Mouse (Mus musculus): ENCODE measurements at regions not wholly inside any gene's neighbourhood (a gene's known extent, or its start where the extent isn't known, plus 50 kb on each side); places are given as distances from the start of the nearest gene placed in this dataset.

DNA sequence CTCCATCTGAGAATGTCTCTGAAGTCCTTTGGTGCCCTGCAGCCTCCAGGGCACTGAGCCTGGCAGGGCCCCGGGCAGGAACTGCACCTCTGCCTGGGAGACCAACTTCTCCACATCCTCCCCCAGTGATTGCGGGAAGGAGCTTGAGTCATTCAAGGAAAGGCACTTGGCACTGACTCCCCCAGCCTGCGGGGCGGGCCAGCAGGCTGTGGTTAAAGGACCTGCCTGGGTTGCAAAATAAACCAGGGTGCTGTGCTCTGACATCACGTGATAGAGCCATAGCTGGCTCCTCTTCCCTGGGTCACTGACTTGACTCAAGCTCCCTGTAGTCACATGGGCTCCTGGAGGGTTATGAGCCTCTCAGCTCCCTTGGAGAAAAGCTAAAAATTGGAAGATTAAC lies 108.5 kb downstream of the Gm826 start:
- Histone ChIP-seq H3K79me2 (replicated peaks; ENCODE audit: control insufficient read depth, extremely low read depth, insufficient read depth, poor library complexity, severe bottlenecking) (no peaks in the 10 kb centered on the region), H3K9me3 (replicated peaks; ENCODE audit: low read length) (no peaks in the 10 kb centered on the region), H3K9ac (ENCODE audit: insufficient read depth, low read depth) (no peak overlapping the region), H3K27ac (ENCODE audit: insufficient read depth, low read depth) (no peak overlapping the region), H3K4me3 (replicated peaks in 1 of 3; ENCODE audit: low read depth in 2 of 3, low read length in 2 of 3, poor library complexity in 1 of 3) (no peak overlapping the region), H3K4me2 (ENCODE audit: insufficient read depth, low read depth, poor library complexity, severe bottlenecking) (no peak overlapping the region), H3K27me3 (replicated peaks) (no peaks in the 10 kb centered on the region), H3K4me1 (ENCODE audit: control insufficient read depth in 1 of 2, insufficient read depth in 2 of 2) (peaks cover 5 to 30% of the 10 kb centered on the region in 2 experiments; a peak in 3 of 4 replicates), H3K36me3 (replicated peaks in 1 of 2; ENCODE audit: control insufficient read depth in 1 of 2, insufficient read depth in 1 of 2, low read length in 1 of 2) (no peaks in the 10 kb centered on the region)
- in situ Hi-C loops (cut with MboI; ENCODE audit: low pct_ligation_motif_present, low pct_unique_long_range_greater_than_20kb, low sequenced_read_pairs), result no loop called here
- dilution Hi-C loops (cut with MboI; ENCODE audit: extremely low pct_ligation_motif_present, extremely low pct_unique_long_range_greater_than_20kb, low sequenced_read_pairs), result no loop called here
- no peak for TF ChIP-seq MXI1 (IDR thresholded peaks at IDR 0.05; ENCODE audit: low read depth, low read length)
- TF ChIP-seq POLR2A (IDR thresholded peaks at IDR 0.05; ENCODE audit: low read depth, low read length), result no peak
- TF ChIP-seq ZMIZ1 (IDR thresholded peaks at IDR 0.05; ENCODE audit: low read depth, low read length), result no peak
- no peak for TF ChIP-seq E2F4 (IDR thresholded peaks at IDR 0.05; ENCODE audit: insufficient replicate concordance, low read depth, low read length)
- TF ChIP-seq MAX (IDR thresholded peaks at IDR 0.05; ENCODE audit: low read length), result no peak
- no peak for TF ChIP-seq NRF1 (IDR thresholded peaks at IDR 0.05; ENCODE audit: low read depth, low read length)
- TF ChIP-seq CHD2 (IDR thresholded peaks at IDR 0.05; ENCODE audit: low read length), result no peak
- TF ChIP-seq MAFK (IDR thresholded peaks at IDR 0.05; ENCODE audit: insufficient replicate concordance, low read length), result no peak
- no peak for TF ChIP-seq MAZ (IDR thresholded peaks at IDR 0.05; ENCODE audit: low read depth, low read length)
- peak; percentile 45; the same call in 1 of the 2 replicates for TF ChIP-seq BHLHE40 (IDR thresholded peaks at IDR 0.05; ENCODE audit: low read depth, low read length)
- TF ChIP-seq CHD1 (IDR thresholded peaks at IDR 0.05; ENCODE audit: low read depth, low read length), result no peak
- TF ChIP-seq JUND (conservative IDR thresholded peaks at IDR 0.05; ENCODE audit: low read depth, low read length), result no peak
- TF ChIP-seq SIN3A (IDR thresholded peaks at IDR 0.05; ENCODE audit: low read length), result no peak
- no peak for TF ChIP-seq HCFC1 (IDR thresholded peaks at IDR 0.05; ENCODE audit: low read depth, low read length)
- TF ChIP-seq USF1 (IDR thresholded peaks at IDR 0.05; ENCODE audit: low read depth, low read length), result peak; percentile 37; the same call in 1 of the 2 replicates
- TF ChIP-seq ELF1 (IDR thresholded peaks at IDR 0.05; ENCODE audit: low read depth, low read length), result no peak
- TF ChIP-seq PAX5 (IDR thresholded peaks at IDR 0.05; ENCODE audit: low read length), result no peak
- no peak for TF ChIP-seq SMC3 (IDR thresholded peaks at IDR 0.05; ENCODE audit: low read depth, low read length)
- TF ChIP-seq UBTF (IDR thresholded peaks at IDR 0.05; ENCODE audit: low read depth, low read length), result no peak
- TF ChIP-seq TBP (conservative IDR thresholded peaks at IDR 0.05; ENCODE audit: low read depth, low read length), result no peak
- peak; percentile 34 for TF ChIP-seq USF2 (conservative IDR thresholded peaks at IDR 0.05; ENCODE audit: low read depth, low read length)
- no peak for TF ChIP-seq MEF2A (IDR thresholded peaks at IDR 0.05; ENCODE audit: borderline replicate concordance, low read depth, low read length)
- TF ChIP-seq CTCF (conservative IDR thresholded peaks at IDR 0.05 in 1 of 2, IDR thresholded peaks at IDR 0.05 in 1 of 2; ENCODE audit: low read depth in 2 of 2, low read length in 2 of 2), result no peak
- TF ChIP-seq IRF4 (IDR thresholded peaks at IDR 0.05; ENCODE audit: low read depth, low read length), result 0 out of 2 replicates have a peak, but pooled peaks have one; percentile 10
- no peak for TF ChIP-seq KAT2A (IDR thresholded peaks at IDR 0.05; ENCODE audit: insufficient replicate concordance, low read length)
- TF ChIP-seq NELFE (IDR thresholded peaks at IDR 0.05; ENCODE audit: low read depth, low read length), result no peak
- no peak for TF ChIP-seq ZKSCAN1 (IDR thresholded peaks at IDR 0.05; ENCODE audit: borderline replicate concordance, low read depth, low read length)
- TF ChIP-seq ZC3H11A (IDR thresholded peaks at IDR 0.05; ENCODE audit: low read depth, low read length), result no peak
- no peak for TF ChIP-seq ETS1 (conservative IDR thresholded peaks at IDR 0.05; ENCODE audit: low read depth, low read length)
- TF ChIP-seq EP300 (IDR thresholded peaks at IDR 0.05; ENCODE audit: low read length), result no peak
- TF ChIP-seq GABPA (IDR thresholded peaks at IDR 0.05; ENCODE audit: insufficient replicate concordance, low read depth, low read length), result no peak
- no peak for TF ChIP-seq TCF12 (IDR thresholded peaks at IDR 0.05; ENCODE audit: low read depth, low read length)
- TF ChIP-seq JUN (IDR thresholded peaks at IDR 0.05; ENCODE audit: insufficient read depth, low read depth, low read length), result no peak
- TF ChIP-seq MYC (IDR thresholded peaks at IDR 0.05; ENCODE audit: low read depth, low read length), result no peak
- TF ChIP-seq RCOR1 (conservative IDR thresholded peaks at IDR 0.05; ENCODE audit: low read depth, low read length), result no peak
- no peak for DNase-seq (ENCODE audit: extremely low read depth)
